Mouse (Mus musculus): ENCODE results near the gene Crebrf. TPM values are rescaled to one million over a fixed set of nuclear protein-coding genes. Genes with fewer than 3 reads are reported as not detected.

Crebrf gene
- polyA plus RNA-seq, 1 experiment: 19.2 TPM

GRCm38 (mm10) chr17:26701565-26701964, 13.9 kb upstream of the Crebrf start:
- Histone ChIP-seq H3K27ac (ENCODE audit: insufficient read depth, low read length) (no peak overlapping the region), H3K4me1 (ENCODE audit: control insufficient read depth, insufficient read depth, low read length) (peaks cover 15% of the 10 kb centered on the region), H3K4me3 (ENCODE audit: insufficient read depth, low read length) (no peak overlapping the region)
- TF ChIP-seq POLR2A (IDR thresholded peaks at IDR 0.05; ENCODE audit: extremely low read depth, insufficient read depth, low read length): no peak; the same call in 1 of the 2 replicates
- TF ChIP-seq CTCF (IDR thresholded peaks at IDR 0.05; ENCODE audit: extremely low read depth, insufficient read depth, low read length): no peak

- TF ChIP-seq POLR2A (IDR thresholded peaks at IDR 0.05; ENCODE audit: extremely low read depth, insufficient read depth, low read length) (no peak), CTCF (IDR thresholded peaks at IDR 0.05; ENCODE audit: extremely low read depth, insufficient read depth, low read length) (no peak)
- H3K4me3 ChIP-seq (ENCODE audit: insufficient read depth, low read length): no peak overlapping the region
- peaks cover 15% of the 10 kb centered on the region for H3K4me1 ChIP-seq (ENCODE audit: control insufficient read depth, insufficient read depth, low read length)
- no peak overlapping the region for H3K27ac ChIP-seq (ENCODE audit: insufficient read depth, low read length)
Observed at GRCm38 (mm10) chr17:26702621-26703020, 12.8 kb upstream of the Crebrf start.

- Histone ChIP-seq H3K27ac (ENCODE audit: insufficient read depth, low read length) (no peak overlapping the region), H3K4me1 (ENCODE audit: control insufficient read depth, insufficient read depth, low read length) (peaks cover 16% of the 10 kb centered on the region), H3K4me3 (ENCODE audit: insufficient read depth, low read length) (no peak overlapping the region)
- TF ChIP-seq CTCF (IDR thresholded peaks at IDR 0.05; ENCODE audit: extremely low read depth, insufficient read depth, low read length): no peak
- TF ChIP-seq POLR2A (IDR thresholded peaks at IDR 0.05; ENCODE audit: extremely low read depth, insufficient read depth, low read length): no peak
Observed at GRCm38 (mm10) chr17:26703671-26704070, 11.8 kb upstream of the Crebrf start.

GRCm38 (mm10) chr17:26705463-26706359, 9.7 kb upstream of the Crebrf start:
- TF ChIP-seq POLR2A (IDR thresholded peaks at IDR 0.05; ENCODE audit: extremely low read depth, insufficient read depth, low read length): no peak
- no peak for TF ChIP-seq CTCF (IDR thresholded peaks at IDR 0.05; ENCODE audit: extremely low read depth, insufficient read depth, low read length)
- H3K4me3 ChIP-seq (ENCODE audit: insufficient read depth, low read length): no peak overlapping the region
- peaks cover 19% of the 10 kb centered on the region for H3K4me1 ChIP-seq (ENCODE audit: control insufficient read depth, insufficient read depth, low read length)
- no peak overlapping the region for H3K27ac ChIP-seq (ENCODE audit: insufficient read depth, low read length)

- TF ChIP-seq POLR2A (IDR thresholded peaks at IDR 0.05; ENCODE audit: extremely low read depth, insufficient read depth, low read length) (no peak), CTCF (IDR thresholded peaks at IDR 0.05; ENCODE audit: extremely low read depth, insufficient read depth, low read length) (no peak)
- no peak overlapping the region for H3K27ac ChIP-seq (ENCODE audit: insufficient read depth, low read length)
- H3K4me1 ChIP-seq (ENCODE audit: control insufficient read depth, insufficient read depth, low read length): peaks cover 13% of the 10 kb centered on the region
- H3K4me3 ChIP-seq (ENCODE audit: insufficient read depth, low read length): no peak overlapping the region
Observed at GRCm38 (mm10) chr17:26707066-26707465, 8.4 kb upstream of the Crebrf start.

- Histone ChIP-seq H3K4me1 (ENCODE audit: control insufficient read depth, insufficient read depth, low read length) (peaks cover 12% of the 10 kb centered on the region), H3K27ac (ENCODE audit: insufficient read depth, low read length) (0 out of 2 replicates have a peak overlapping the region, but pooled peaks have one; percentile 14), H3K4me3 (ENCODE audit: insufficient read depth, low read length) (no peak overlapping the region)
- TF ChIP-seq CTCF (IDR thresholded peaks at IDR 0.05; ENCODE audit: extremely low read depth, insufficient read depth, low read length) (no peak), POLR2A (IDR thresholded peaks at IDR 0.05; ENCODE audit: extremely low read depth, insufficient read depth, low read length) (no peak)
Observed at GRCm38 (mm10) chr17:26708499-26708898, 7.0 kb upstream of the Crebrf start.

DNA sequence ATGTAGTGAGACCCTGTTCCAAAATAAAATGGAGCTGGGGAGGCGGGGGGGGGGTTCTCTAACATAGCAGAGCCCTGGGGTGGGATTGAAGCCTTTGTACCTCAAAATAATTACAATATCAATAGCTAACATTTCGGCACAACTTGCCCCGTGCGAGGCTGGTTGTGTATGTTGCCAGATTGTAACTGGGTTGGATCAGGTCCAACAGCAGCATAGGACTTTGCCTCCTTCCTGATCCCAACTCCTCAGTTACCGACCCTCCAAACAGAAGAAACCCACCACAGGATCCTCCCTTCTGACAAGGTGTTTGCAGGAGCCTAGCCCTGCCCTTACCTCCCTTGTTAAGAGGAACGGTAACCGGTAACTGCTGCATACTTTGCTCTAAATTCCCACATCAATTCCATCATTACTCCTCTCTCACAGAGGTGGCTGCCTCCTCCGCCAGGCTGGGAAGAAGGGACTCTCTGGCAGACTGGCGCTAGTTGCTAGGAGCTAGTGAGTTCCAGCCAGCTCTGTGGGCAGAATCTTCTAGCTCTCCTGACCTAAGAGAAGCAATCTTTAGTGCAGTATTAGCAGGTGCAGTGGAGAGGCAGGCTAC, 6.4 kb upstream of the Crebrf start:
- TF ChIP-seq CTCF (IDR thresholded peaks at IDR 0.05; ENCODE audit: extremely low read depth, insufficient read depth, low read length) (no peak), POLR2A (IDR thresholded peaks at IDR 0.05; ENCODE audit: extremely low read depth, insufficient read depth, low read length) (0 out of 2 replicates have a peak, but pooled peaks have one; percentile 23)
- Histone ChIP-seq H3K27ac (ENCODE audit: insufficient read depth, low read length) (peak overlapping the region; percentile 16; the same call in 1 of the 2 replicates), H3K4me3 (ENCODE audit: insufficient read depth, low read length) (no peak overlapping the region)

DNA sequence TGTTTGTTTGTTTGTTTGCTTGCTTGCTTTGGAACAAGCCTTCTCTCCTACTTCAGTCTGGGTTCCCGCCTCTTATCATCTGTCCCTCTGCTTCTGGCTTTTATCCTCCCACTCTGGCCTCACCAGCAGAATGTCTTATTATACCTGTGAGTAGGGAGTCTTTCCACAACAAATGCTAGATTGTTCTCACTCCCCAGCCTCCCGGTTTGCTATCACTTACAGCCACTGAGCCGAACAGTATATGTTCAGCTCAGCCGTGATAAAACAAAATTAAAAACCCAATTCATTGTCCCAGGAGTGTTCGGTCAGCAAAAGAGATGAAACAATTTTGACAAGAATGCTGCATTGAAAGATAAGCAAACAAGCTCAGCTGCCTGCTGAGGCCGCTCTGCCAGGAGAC, 5.4 kb upstream of the Crebrf start:
- Histone ChIP-seq H3K27ac (ENCODE audit: insufficient read depth, low read length) (no peak overlapping the region), H3K4me3 (ENCODE audit: insufficient read depth, low read length) (no peak overlapping the region), H3K4me1 (ENCODE audit: control insufficient read depth, insufficient read depth, low read length) (peaks cover 11% of the 10 kb centered on the region)
- TF ChIP-seq CTCF (IDR thresholded peaks at IDR 0.05; ENCODE audit: extremely low read depth, insufficient read depth, low read length) (no peak), POLR2A (IDR thresholded peaks at IDR 0.05; ENCODE audit: extremely low read depth, insufficient read depth, low read length) (no peak)

More for the DNA sequence above, 6.4 kb upstream of the Crebrf start:
- peaks cover 11% of the 10 kb centered on the region for H3K4me1 ChIP-seq (ENCODE audit: control insufficient read depth, insufficient read depth, low read length)

GRCm38 (mm10) chr17:26715916-26716717, 667 bp downstream of the Crebrf start:
- H3K4me3 ChIP-seq (ENCODE audit: insufficient read depth, low read length): peak overlapping the region; percentile 63
- H3K27ac ChIP-seq (ENCODE audit: insufficient read depth, low read length): peak overlapping the region; percentile 62
- TF ChIP-seq POLR2A (IDR thresholded peaks at IDR 0.05; ENCODE audit: extremely low read depth, insufficient read depth, low read length): no peak
- TF ChIP-seq CTCF (IDR thresholded peaks at IDR 0.05; ENCODE audit: extremely low read depth, insufficient read depth, low read length): no peak
- H3K4me1 ChIP-seq (ENCODE audit: control insufficient read depth, insufficient read depth, low read length): no peaks in the 10 kb centered on the region
